Mouse (Mus musculus) liver, adult (tissue): Measurements from ENCODE around the gene Ehd4.

Source experiments
- GATA4 ChIP-seq: IDR thresholded peaks from 2 replicates; pipeline ENCODE4 v1.6.1; 2014; ENCODE audit warnings: mild to moderate bottlenecking, low read length; ENCODE audit not compliant: insufficient replicate concordance

The Ehd4 gene

GRCm38 (mm10) chr2:120126408-120126807 lies 28.0 kb downstream of the Ehd4 start:
- TF ChIP-seq GATA4, result no peak

GRCm38 (mm10) chr2:120125461-120125860 lies 28.9 kb downstream of the Ehd4 start:
- no peak for TF ChIP-seq GATA4

- no peak for TF ChIP-seq GATA4
These were observed 29.5 kb downstream of the Ehd4 start for GRCm38 (mm10) chr2:120124946-120125345.

- TF ChIP-seq GATA4, result no peak
These were observed 30.3 kb downstream of the Ehd4 start for GRCm38 (mm10) chr2:120124096-120124495.

- TF ChIP-seq GATA4, result no peak
These were observed 31.4 kb downstream of the Ehd4 start for GRCm38 (mm10) chr2:120122983-120123382.

GRCm38 (mm10) chr2:120117346-120117745 lies 37.1 kb downstream of the Ehd4 start:
- no peak for TF ChIP-seq GATA4

GRCm38 (mm10) chr2:120116362-120116761 lies 38.0 kb downstream of the Ehd4 start:
- TF ChIP-seq GATA4, result no peak; the same call in 1 of the 2 replicates

GRCm38 (mm10) chr2:120114977-120115376 lies 39.4 kb downstream of the Ehd4 start:
- no peak for TF ChIP-seq GATA4

- TF ChIP-seq GATA4, result no peak
These were observed 40.4 kb downstream of the Ehd4 start for GRCm38 (mm10) chr2:120113963-120114362.

GRCm38 (mm10) chr2:120113476-120113875 lies 40.9 kb downstream of the Ehd4 start:
- TF ChIP-seq GATA4, result no peak

GRCm38 (mm10) chr2:120111596-120111995 lies 42.8 kb downstream of the Ehd4 start:
- TF ChIP-seq GATA4, result no peak

GRCm38 (mm10) chr2:120111172-120111571 lies 43.2 kb downstream of the Ehd4 start:
- TF ChIP-seq GATA4, result no peak

- no peak for TF ChIP-seq GATA4
These were observed 46.3 kb downstream of the Ehd4 start for GRCm38 (mm10) chr2:120108077-120108476.

- TF ChIP-seq GATA4, result no peak
These were observed 47.0 kb downstream of the Ehd4 start for GRCm38 (mm10) chr2:120107446-120107845.

- no peak for TF ChIP-seq GATA4
These were observed 47.9 kb downstream of the Ehd4 start for GRCm38 (mm10) chr2:120106397-120106973.

- TF ChIP-seq GATA4, result no peak
These were observed 48.5 kb downstream of the Ehd4 start for GRCm38 (mm10) chr2:120105861-120106260.

GRCm38 (mm10) chr2:120102881-120103280 lies 51.5 kb downstream of the Ehd4 start:
- no peak for TF ChIP-seq GATA4
